Comparison of ENCODE assay signal across 10 mouse cellular contexts in the genomic region with DNA sequence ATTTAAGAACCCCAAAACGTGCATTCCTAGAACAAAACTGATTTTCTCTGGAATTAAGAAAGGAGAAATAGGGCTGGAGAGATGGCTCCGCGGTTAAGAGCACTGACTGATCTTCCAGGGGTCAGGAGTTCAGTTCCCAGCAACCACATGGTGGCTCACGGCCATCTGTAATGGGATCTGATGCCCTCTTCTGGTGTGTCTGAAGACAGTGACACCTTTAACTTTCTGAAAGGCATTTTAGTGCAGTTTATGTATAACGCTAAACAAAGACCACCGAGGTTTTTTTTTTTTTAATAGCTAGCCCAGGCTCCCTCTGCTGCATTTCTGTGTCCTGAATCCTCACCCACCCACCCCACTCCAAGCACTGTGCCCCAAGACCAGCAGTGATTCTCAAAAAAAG. TPM values are rescaled to one million over a fixed set of nuclear protein-coding genes. Genes with fewer than 3 reads are reported as not detected.
DNase-seq lines count a peak whose midpoint lies in the region; ATAC-seq lines count a peak whose summit lies in the region.
"Had no signal": no experiment of that assay in that cellular context is flagged by ENCODE, and none has a peak within 500 bp of the region (broad histone marks: within the 10 kb centered on the region; RNA-seq: fewer than 3 reads in every experiment).

No protein-coding gene starts in this region.

- peaks cover 11% of the 10 kb centered on the region for H3K4me1 ChIP-seq in heart, embryonic 15.5 days (replicated peaks)
- peaks cover 24% of the 10 kb centered on the region for H3K4me1 ChIP-seq in embryonic facial prominence, embryonic 10.5 days
- peaks cover 8% of the 10 kb centered on the region; the same call in 1 of the 2 replicates for H3K4me1 ChIP-seq in hindbrain, embryonic 13.5 days (replicated peaks)
- 0 out of 2 replicates have a peak, but pooled peaks cover 5% of the 10 kb centered on the region for H3K4me1 ChIP-seq in midbrain, embryonic 11.5 days (ENCODE audit: control insufficient read depth, insufficient read depth, low read length)

- 14% methylated on average over 6 of the region's 6 CpGs for WGBS in heart, embryonic 15.5 days
- WGBS in embryonic facial prominence, embryonic 10.5 days, result 16% methylated on average over 6 of the region's 6 CpGs
- WGBS in hindbrain, embryonic 13.5 days, result 22% methylated on average over 6 of the region's 6 CpGs
- WGBS in midbrain, embryonic 11.5 days, result 25% methylated on average over 6 of the region's 6 CpGs

- peak overlapping the region; percentile 60; the same call in 1 of the 2 replicates for H3K4me2 ChIP-seq in heart, embryonic 15.5 days
- peak overlapping the region; percentile 50; the same call in 1 of the 2 replicates for H3K4me2 ChIP-seq in hindbrain, embryonic 13.5 days
- H3K4me2 ChIP-seq in midbrain, embryonic 11.5 days, result 0 out of 2 replicates have a peak overlapping the region, but pooled peaks have one; percentile 17

- H3K36me3 ChIP-seq in heart, embryonic 15.5 days, result no peaks in the 10 kb centered on the region
- no peaks in the 10 kb centered on the region for H3K36me3 ChIP-seq in embryonic facial prominence, embryonic 10.5 days (replicated peaks)
- no peaks in the 10 kb centered on the region for H3K36me3 ChIP-seq in hindbrain, embryonic 13.5 days
- no peaks in the 10 kb centered on the region for H3K36me3 ChIP-seq in midbrain, embryonic 11.5 days (ENCODE audit: control insufficient read depth, insufficient read depth, low read length)

- DNase-seq in heart, postnatal 36 days, result no peak
- DNase-seq in embryonic facial prominence, embryonic 10.5 days (ENCODE audit: low spot score), result no peak
- no peak for DNase-seq in midbrain, embryonic 11.5 days (ENCODE audit: low spot score, missing footprints)
- DNase-seq in thymus, postnatal 10 days (ENCODE audit: low spot score in 2 of 2), result no peak
- DNase-seq in kidney, adult 11 months, result no peak
- no peak for DNase-seq in frontal cortex, postnatal 10 days (ENCODE audit: low spot score in 2 of 2)

- intact Hi-C loops in heart, postnatal 36 days (cut with DNase I), result loop anchor here (1.0 to 5.0 kb wide), 7 partner anchors 163 to 742 kb away; no protein-coding TSS in a partner anchor

- no peak for ATAC-seq in heart, embryonic 15.5 days (replicated peaks; ENCODE audit: insufficient number of reproducible peaks, insufficient read depth, low FRiP score, low read depth)
- ATAC-seq in hindbrain, embryonic 13.5 days (ENCODE audit: low FRiP score), result no peak
- ATAC-seq in midbrain, embryonic 11.5 days (ENCODE audit: low FRiP score), result no peak

- no peaks in the 10 kb centered on the region for H3K9me3 ChIP-seq in heart, embryonic 15.5 days (replicated peaks)
- H3K9me3 ChIP-seq in embryonic facial prominence, embryonic 10.5 days, result no peaks in the 10 kb centered on the region
- H3K9me3 ChIP-seq in hindbrain, embryonic 13.5 days, result no peaks in the 10 kb centered on the region
- H3K9me3 ChIP-seq in midbrain, embryonic 11.5 days (ENCODE audit: control insufficient read depth, low read length), result no peaks in the 10 kb centered on the region

- H3K27ac ChIP-seq in heart, embryonic 15.5 days, result no peak overlapping the region
- H3K27ac ChIP-seq in embryonic facial prominence, embryonic 10.5 days (replicated peaks), result peak overlapping the region; percentile 80
- no peak overlapping the region for H3K27ac ChIP-seq in hindbrain, embryonic 13.5 days
- H3K27ac ChIP-seq in midbrain, embryonic 11.5 days (ENCODE audit: low read depth, low read length), result no peak overlapping the region

- no peaks in the 10 kb centered on the region for H3K27me3 ChIP-seq in heart, embryonic 15.5 days
- peaks cover 3% of the 10 kb centered on the region; the same call in 1 of the 2 replicates for H3K27me3 ChIP-seq in embryonic facial prominence, embryonic 10.5 days (replicated peaks; ENCODE audit: low read depth, poor library complexity, severe bottlenecking)
- H3K27me3 ChIP-seq in hindbrain, embryonic 13.5 days, result peaks cover 9% of the 10 kb centered on the region
- H3K27me3 ChIP-seq in midbrain, embryonic 11.5 days (ENCODE audit: control insufficient read depth, insufficient read depth, low read length), result no peaks in the 10 kb centered on the region

- no peak overlapping the region for H3K4me3 ChIP-seq in heart, embryonic 15.5 days
- peak overlapping the region; percentile 45; the same call in 1 of the 2 replicates for H3K4me3 ChIP-seq in embryonic facial prominence, embryonic 10.5 days
- no peak overlapping the region for H3K4me3 ChIP-seq in hindbrain, embryonic 13.5 days
- no peak overlapping the region for H3K4me3 ChIP-seq in midbrain, embryonic 11.5 days (ENCODE audit: low read depth, low read length)

- H3K9ac ChIP-seq in heart, embryonic 15.5 days, result no peak overlapping the region
- H3K9ac ChIP-seq in hindbrain, embryonic 13.5 days, result 0 out of 2 replicates have a peak overlapping the region, but pooled peaks have one; percentile 49
- 0 out of 2 replicates have a peak overlapping the region, but pooled peaks have one; percentile 12 for H3K9ac ChIP-seq in midbrain, embryonic 11.5 days (ENCODE audit: low read length)

RNA-seq across cellular contexts. Expression of gene Krt8, which starts 19.5 kb away (rescaled TPM):
- 30.3 and 197 TPM in 2 replicates for polyA plus RNA-seq in heart, embryonic 15.5 days (2015; fragmentation: Nextera tagmentation; extraction: Ambion mirVana)
- total RNA-seq in heart, postnatal 36 days (2021), result 1 to 10 TPM; 1.4 to 2.5 TPM
- polyA plus RNA-seq in embryonic facial prominence, embryonic 10.5 days (2016; fragmentation: Nextera tagmentation; extraction: Ambion mirVana), result 86.3 and 91.9 TPM in 2 replicates
- 4.0 and 6.2 TPM in 2 replicates for polyA plus RNA-seq in hindbrain, embryonic 13.5 days (2015; fragmentation: Nextera tagmentation; extraction: Ambion mirVana)
- 9.2 and 10.2 TPM in 2 replicates for polyA plus RNA-seq in midbrain, embryonic 11.5 days (2014; fragmentation: Nextera tagmentation; extraction: Ambion mirVana)
- polyA plus RNA-seq: activated CD4-positive, CD25-positive, alpha-beta regulatory T cell, adult 4 months had no signal

RNA-seq across cellular contexts. Expression of gene Krt78, which starts 30.7 kb away (rescaled TPM):
- polyA plus RNA-seq in heart, embryonic 15.5 days (2015; fragmentation: Nextera tagmentation; extraction: Ambion mirVana), result 0.04 and 0.10 TPM in 2 replicates
- total RNA-seq in heart, postnatal 36 days (2021), result not detected
- polyA plus RNA-seq in embryonic facial prominence, embryonic 10.5 days (2016; fragmentation: Nextera tagmentation; extraction: Ambion mirVana), result not detected in 2 replicates
- polyA plus RNA-seq in hindbrain, embryonic 13.5 days (2015; fragmentation: Nextera tagmentation; extraction: Ambion mirVana), result not detected in 2 replicates
- polyA plus RNA-seq in midbrain, embryonic 11.5 days (2014; fragmentation: Nextera tagmentation; extraction: Ambion mirVana), result not detected in 2 replicates
- total RNA-seq: layer of hippocampus, postnatal 36 days had no signal
- polyA plus RNA-seq: activated CD4-positive, CD25-positive, alpha-beta regulatory T cell, adult 4 months had no signal

RNA-seq across cellular contexts. Expression of gene Krt18, which starts 43.2 kb away (rescaled TPM):
- 33.1 and 213 TPM in 2 replicates for polyA plus RNA-seq in heart, embryonic 15.5 days (2015; fragmentation: Nextera tagmentation; extraction: Ambion mirVana)
- 1 to 10 TPM; 2.5 to 5.1 TPM for total RNA-seq in heart, postnatal 36 days (2021)
- 95.2 and 101 TPM in 2 replicates for polyA plus RNA-seq in embryonic facial prominence, embryonic 10.5 days (2016; fragmentation: Nextera tagmentation; extraction: Ambion mirVana)
- polyA plus RNA-seq in hindbrain, embryonic 13.5 days (2015; fragmentation: Nextera tagmentation; extraction: Ambion mirVana), result 7.6 and 14.2 TPM in 2 replicates
- polyA plus RNA-seq in midbrain, embryonic 11.5 days (2014; fragmentation: Nextera tagmentation; extraction: Ambion mirVana), result 5.0 and 5.6 TPM in 2 replicates
- polyA plus RNA-seq: activated CD4-positive, CD25-positive, alpha-beta regulatory T cell, adult 4 months had no signal

RNA-seq across cellular contexts. Expression of gene Krt79, which starts 44.6 kb away (rescaled TPM):
- polyA plus RNA-seq in heart, embryonic 15.5 days (2015; fragmentation: Nextera tagmentation; extraction: Ambion mirVana), result 0.87 and 0.95 TPM in 2 replicates
- total RNA-seq in heart, postnatal 36 days (2021), result not detected
- polyA plus RNA-seq in embryonic facial prominence, embryonic 10.5 days (2016; fragmentation: Nextera tagmentation; extraction: Ambion mirVana), result 0.20 and 0.49 TPM in 2 replicates
- 0.12 and 0.23 TPM in 2 replicates for polyA plus RNA-seq in hindbrain, embryonic 13.5 days (2015; fragmentation: Nextera tagmentation; extraction: Ambion mirVana)
- 0.18 and 0.25 TPM in 2 replicates for polyA plus RNA-seq in midbrain, embryonic 11.5 days (2014; fragmentation: Nextera tagmentation; extraction: Ambion mirVana)
- total RNA-seq: layer of hippocampus, postnatal 36 days had no signal
- polyA plus RNA-seq: activated CD4-positive, CD25-positive, alpha-beta regulatory T cell, adult 4 months had no signal
